Mouse (Mus musculus) limb, embryonic 11.5 days (tissue): ENCODE data around the gene Dscam. TPM values are rescaled to one million over a fixed set of nuclear protein-coding genes. Genes with fewer than 3 reads are reported as not detected.
A peak's percentile ranks its signal among the peaks of the same experiment; 100 is the strongest.

Experiments used
- ATAC-seq: fragments of 200-750 bp; cut with Nextera tagmentation; 2 replicates; pipeline ENCODE4 v1.8.0; 2017; ENCODE audit warnings: low read depth; ENCODE audit not compliant: insufficient number of reproducible peaks, low FRiP score, low TSS enrichment
- DNase-seq: peaks from one replicate; pipeline ENCODE4 v3.0.0-alpha.2; 2015; ENCODE audit warnings: low spot score
- H3K27ac ChIP-seq: fragments of 300-500 bp; sonication (generic); replicated peaks from 2 replicates; pipeline ENCODE4 v1.5.1; 2014; ENCODE audit warnings: low read depth, mild to moderate bottlenecking, low read length
- H3K27me3 ChIP-seq: fragments of 300-500 bp; sonication (generic); 2 replicates; pipeline ENCODE4 v1.6.1; 2014; ENCODE audit warnings: mild to moderate bottlenecking, low read length, mixed read lengths; ENCODE audit not compliant: control insufficient read depth, insufficient read depth
- H3K36me3 ChIP-seq: fragments of 300-500 bp; sonication (generic); 2 replicates; pipeline ENCODE4 v1.6.1; 2014; ENCODE audit warnings: mild to moderate bottlenecking, low read length, moderate library complexity, mixed read lengths; ENCODE audit not compliant: control insufficient read depth, insufficient read depth
- H3K4me1 ChIP-seq: fragments of 300-500 bp; sonication (generic); 2 replicates; pipeline ENCODE4 v1.6.1; 2014; ENCODE audit warnings: low read length, mixed read lengths; ENCODE audit not compliant: control insufficient read depth, insufficient read depth
- H3K4me2 ChIP-seq: fragments of 300-500 bp; sonication (generic); 2 replicates; pipeline ENCODE4 v1.6.1; 2014; ENCODE audit warnings: low read depth, mild to moderate bottlenecking, moderate library complexity; ENCODE audit not compliant: severe bottlenecking
- H3K4me3 ChIP-seq: fragments of 300-500 bp; sonication (generic); 2 replicates; pipeline ENCODE4 v1.5.1; 2014; ENCODE audit warnings: low read depth, low read length
- H3K9ac ChIP-seq: fragments of 300-500 bp; sonication (generic); 2 replicates; pipeline ENCODE4 v1.6.1; 2014; ENCODE audit warnings: mild to moderate bottlenecking, low read length
- H3K9me3 ChIP-seq: fragments of 300-500 bp; sonication (generic); 2 replicates; pipeline ENCODE4 v1.6.1; 2016; ENCODE audit warnings: low read length; ENCODE audit not compliant: control insufficient read depth
- WGBS: fragments of 180-500 bp; shearing (Covaris S2); extraction: QIAGEN DNeasy Blood & Tissue Kit; methylation state at CpG from one replicate; pipeline ENCODE4 v1.1.7; 2014; 5-methylcytosine and 5-hydroxymethylcytosine counted together
- polyA plus RNA-seq: library from polyadenylated mRNA; unstranded; fragments of >200 nt; fragmentation: Nextera tagmentation; extraction: Ambion mirVana; gene quantifications from 2 replicates; pipeline ENCODE4 v1.2.1, GENCODE M21; 2014

Gene Dscam
- polyA plus RNA-seq, 1 experiment from 2014 or later = 0.11 TPM

DNA sequence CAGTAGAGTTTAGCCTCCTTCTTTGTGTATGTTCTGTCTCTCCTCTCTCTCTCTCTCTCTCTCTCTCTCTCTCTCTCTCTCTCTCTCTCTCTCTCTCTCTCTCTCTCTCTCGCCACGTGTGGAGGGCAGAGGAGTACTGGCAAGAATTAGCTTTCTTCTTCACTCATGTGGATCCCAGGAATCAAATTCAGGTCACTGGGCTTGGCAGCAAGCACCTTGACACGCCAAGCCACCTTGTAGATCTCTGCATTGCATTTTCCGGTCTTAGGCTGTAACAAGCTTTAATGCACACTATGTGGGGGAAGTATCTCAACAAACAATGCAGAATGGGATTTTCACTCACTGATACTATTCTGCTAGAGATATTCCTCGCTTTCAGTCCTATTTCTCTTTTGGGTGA lies 449.9 kb downstream of the Dscam start:
- Histone ChIP-seq H3K27ac (no peak overlapping the region), H3K4me3 (no peak overlapping the region), H3K4me1 (no peaks in the 10 kb centered on the region), H3K36me3 (no peaks in the 10 kb centered on the region), H3K4me2 (no peak overlapping the region), H3K9ac (no peak overlapping the region), H3K9me3 (no peaks in the 10 kb centered on the region), H3K27me3 (no peaks in the 10 kb centered on the region)
- no peak for DNase-seq
- ATAC-seq = no peak
- 76% methylated on average over 5 of the region's 5 CpGs for WGBS

DNA sequence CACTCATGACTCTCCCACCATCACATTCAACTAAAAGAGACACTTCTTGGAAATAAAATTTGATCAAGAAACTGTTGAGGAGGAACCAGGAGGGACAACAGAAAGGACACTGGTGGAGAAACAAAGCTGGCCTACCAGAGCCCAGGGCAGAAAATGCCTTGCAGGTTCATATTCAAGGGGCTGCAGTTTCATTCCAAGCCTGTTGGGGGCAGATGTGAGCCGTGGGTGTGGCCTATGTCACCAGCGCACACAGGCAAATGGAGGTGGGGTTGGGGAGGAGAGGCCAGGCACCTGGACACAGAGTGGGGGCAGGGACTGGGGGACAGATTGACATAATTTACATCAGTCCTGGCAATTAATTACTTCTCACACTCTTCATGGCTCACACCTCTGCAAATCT lies 452.3 kb downstream of the Dscam start:
- ATAC-seq (no peak), DNase-seq (peak; percentile 40)
- no peaks in the 10 kb centered on the region for H3K36me3 ChIP-seq
- H3K9me3 ChIP-seq = no peaks in the 10 kb centered on the region
- no peak overlapping the region for H3K4me3 ChIP-seq
- H3K4me1 ChIP-seq = no peaks in the 10 kb centered on the region
- H3K27ac ChIP-seq = no peak overlapping the region
- no peaks in the 10 kb centered on the region for H3K27me3 ChIP-seq
- 0% methylated on average over 2 of the region's 2 CpGs for WGBS
- no peak overlapping the region for H3K4me2 ChIP-seq
- H3K9ac ChIP-seq = no peak overlapping the region

DNA sequence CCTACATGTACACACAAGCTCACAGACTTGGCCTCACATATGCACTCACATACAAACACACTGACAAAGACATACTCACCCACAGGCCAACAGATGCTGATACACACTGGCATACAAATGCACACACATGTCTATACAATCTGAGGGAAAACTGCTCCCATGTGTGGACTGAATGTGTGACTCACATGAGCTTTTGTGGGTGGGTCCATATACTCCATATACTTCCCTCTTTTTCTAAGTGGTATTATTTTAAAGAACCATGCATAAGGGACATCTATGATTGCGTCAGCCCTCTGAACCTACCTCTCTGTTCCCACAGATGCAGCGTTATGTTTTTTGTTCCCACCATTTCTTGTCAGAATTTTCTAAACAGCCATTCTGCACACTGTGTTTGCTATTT lies 453.9 kb downstream of the Dscam start:
- Histone ChIP-seq H3K4me2 (no peak overlapping the region), H3K4me1 (no peaks in the 10 kb centered on the region), H3K27me3 (no peaks in the 10 kb centered on the region), H3K36me3 (no peaks in the 10 kb centered on the region), H3K9ac (no peak overlapping the region), H3K4me3 (no peak overlapping the region), H3K27ac (no peak overlapping the region), H3K9me3 (no peaks in the 10 kb centered on the region)
- DNase-seq = no peak
- 95% methylated on average over 2 of the region's 2 CpGs for WGBS
- no peak for ATAC-seq

DNA sequence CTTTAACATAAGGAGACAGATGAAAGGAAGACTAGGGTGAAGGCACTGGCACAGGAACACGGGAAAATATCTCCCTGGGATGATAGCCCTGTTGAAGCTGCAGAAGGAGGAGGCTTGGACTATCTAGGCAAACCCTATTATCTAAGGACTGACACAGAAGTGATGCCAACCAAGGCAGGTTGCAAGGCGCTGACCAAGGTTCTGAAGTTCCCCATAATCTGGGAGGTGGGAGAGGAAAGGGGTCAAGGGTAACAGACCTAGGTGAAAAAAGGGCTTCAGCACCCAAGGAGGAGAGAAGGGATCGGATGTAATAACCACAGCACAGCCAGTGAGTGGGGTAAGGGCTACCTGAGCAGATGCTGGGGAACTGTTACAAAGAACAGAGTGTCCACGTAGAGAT lies 458.6 kb downstream of the Dscam start:
- Histone ChIP-seq H3K4me1 (no peaks in the 10 kb centered on the region), H3K27me3 (no peaks in the 10 kb centered on the region), H3K9me3 (no peaks in the 10 kb centered on the region), H3K27ac (no peak overlapping the region), H3K9ac (no peak overlapping the region), H3K4me3 (no peak overlapping the region), H3K4me2 (no peak overlapping the region), H3K36me3 (no peaks in the 10 kb centered on the region)
- DNase-seq (peak; percentile 68), ATAC-seq (no peak)
- 47% methylated on average over 4 of the region's 4 CpGs for WGBS

DNA sequence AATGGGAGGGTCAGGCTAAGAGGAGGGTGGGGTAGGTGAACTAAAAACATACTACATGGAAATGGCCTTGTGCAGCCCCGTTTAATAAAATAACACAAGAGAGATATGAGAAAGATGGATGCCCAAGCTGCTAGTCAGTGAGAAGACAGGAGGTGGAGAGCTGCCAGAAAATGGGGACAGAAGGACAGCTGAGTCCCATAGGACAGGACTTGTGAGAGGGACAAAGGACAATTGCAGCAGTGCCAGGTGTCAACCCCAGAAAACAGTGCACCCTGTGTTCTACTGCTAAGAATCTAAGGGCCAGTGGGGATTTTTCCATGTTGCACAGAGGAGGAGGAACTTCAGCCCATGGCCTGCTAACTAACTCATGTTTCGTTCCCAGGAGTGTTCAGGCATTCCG lies 470.0 kb downstream of the Dscam start:
- no peaks in the 10 kb centered on the region for H3K27me3 ChIP-seq
- no peak overlapping the region for H3K4me3 ChIP-seq
- DNase-seq (no peak), ATAC-seq (no peak)
- H3K27ac ChIP-seq = no peak overlapping the region
- H3K9me3 ChIP-seq = no peaks in the 10 kb centered on the region
- 86% methylated on average over 3 of the region's 3 CpGs for WGBS
- no peaks in the 10 kb centered on the region for H3K4me1 ChIP-seq
- no peak overlapping the region for H3K9ac ChIP-seq
- no peaks in the 10 kb centered on the region for H3K36me3 ChIP-seq
- H3K4me2 ChIP-seq = no peak overlapping the region

DNA sequence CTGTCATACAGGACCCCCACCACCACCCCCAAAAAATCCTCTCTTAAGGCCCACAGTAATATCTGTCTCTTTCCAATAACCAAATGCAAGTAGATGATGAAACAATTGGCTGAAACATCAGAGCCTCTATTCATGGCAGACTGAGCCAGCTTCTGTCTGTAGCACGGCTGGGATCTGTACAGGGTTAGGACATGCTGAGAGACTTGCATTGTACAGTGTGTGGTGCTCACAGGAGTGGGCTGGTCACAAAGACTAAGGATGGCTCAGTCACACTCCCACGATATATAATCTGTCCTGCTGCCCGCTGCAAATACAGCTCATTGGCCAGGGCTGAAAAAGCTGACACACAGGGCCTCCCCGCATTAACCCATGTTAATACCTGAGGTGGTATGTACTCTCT lies 474.7 kb downstream of the Dscam start:
- no peak overlapping the region for H3K27ac ChIP-seq
- H3K27me3 ChIP-seq = no peaks in the 10 kb centered on the region
- H3K9me3 ChIP-seq = no peaks in the 10 kb centered on the region
- no peak for ATAC-seq
- no peak overlapping the region for H3K9ac ChIP-seq
- H3K4me1 ChIP-seq = no peaks in the 10 kb centered on the region
- 90% methylated on average over 4 of the region's 4 CpGs for WGBS
- no peaks in the 10 kb centered on the region for H3K36me3 ChIP-seq
- no peak overlapping the region for H3K4me3 ChIP-seq
- no peak for DNase-seq
- no peak overlapping the region for H3K4me2 ChIP-seq

DNA sequence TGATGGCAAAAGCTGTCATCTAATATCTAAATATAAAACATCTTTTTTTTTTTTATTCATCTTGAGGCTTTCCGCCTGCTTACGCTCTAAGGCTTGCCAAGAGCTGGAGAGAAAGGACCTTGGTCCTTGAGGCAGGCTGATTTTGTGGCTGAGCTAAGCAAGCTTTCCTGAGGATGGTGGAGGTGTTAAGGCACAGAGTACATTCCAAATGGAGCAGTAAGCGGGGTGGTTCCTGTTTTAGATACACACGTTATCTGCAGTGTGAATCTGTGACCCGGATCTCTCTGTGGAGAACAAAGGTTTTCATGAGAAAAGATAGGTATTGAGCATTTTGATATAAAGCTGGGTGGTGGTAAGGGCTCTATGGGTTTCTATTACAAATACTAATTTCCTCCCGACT lies 479.0 kb downstream of the Dscam start:
- Histone ChIP-seq H3K4me2 (no peak overlapping the region), H3K9ac (no peak overlapping the region), H3K4me1 (no peaks in the 10 kb centered on the region), H3K9me3 (no peaks in the 10 kb centered on the region), H3K27me3 (no peaks in the 10 kb centered on the region), H3K27ac (no peak overlapping the region), H3K4me3 (no peak overlapping the region), H3K36me3 (no peaks in the 10 kb centered on the region)
- DNase-seq (no peak), ATAC-seq (no peak)
- WGBS = 92% methylated on average over 6 of the region's 6 CpGs

DNA sequence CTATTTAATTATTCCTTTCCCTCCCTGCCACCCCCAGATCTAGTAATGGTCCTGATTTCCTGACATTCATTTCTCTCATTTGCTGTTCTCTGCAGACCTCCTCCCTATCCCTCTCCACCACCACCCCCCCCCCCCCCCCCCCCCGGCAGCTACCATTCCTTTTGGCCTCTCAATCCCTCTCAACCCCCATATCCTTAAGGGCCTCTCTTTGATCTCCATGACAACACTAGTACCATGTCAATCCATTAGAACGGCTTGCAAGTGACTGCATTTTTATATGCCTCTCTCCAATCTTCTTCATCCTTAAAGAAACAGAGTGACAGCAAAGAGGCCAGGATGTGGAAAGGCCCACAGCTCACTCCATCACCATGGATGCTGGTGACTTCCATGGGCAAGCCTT lies 480.5 kb downstream of the Dscam start:
- no peaks in the 10 kb centered on the region for H3K4me1 ChIP-seq
- H3K36me3 ChIP-seq = no peaks in the 10 kb centered on the region
- H3K27ac ChIP-seq = no peak overlapping the region
- H3K4me3 ChIP-seq = no peak overlapping the region
- H3K27me3 ChIP-seq = no peaks in the 10 kb centered on the region
- no peak for DNase-seq
- H3K9me3 ChIP-seq = no peaks in the 10 kb centered on the region
- H3K4me2 ChIP-seq = no peak overlapping the region
- ATAC-seq = no peak
- no peak overlapping the region for H3K9ac ChIP-seq
- WGBS = 13% methylated on average over 1 of the region's 2 CpGs

DNA sequence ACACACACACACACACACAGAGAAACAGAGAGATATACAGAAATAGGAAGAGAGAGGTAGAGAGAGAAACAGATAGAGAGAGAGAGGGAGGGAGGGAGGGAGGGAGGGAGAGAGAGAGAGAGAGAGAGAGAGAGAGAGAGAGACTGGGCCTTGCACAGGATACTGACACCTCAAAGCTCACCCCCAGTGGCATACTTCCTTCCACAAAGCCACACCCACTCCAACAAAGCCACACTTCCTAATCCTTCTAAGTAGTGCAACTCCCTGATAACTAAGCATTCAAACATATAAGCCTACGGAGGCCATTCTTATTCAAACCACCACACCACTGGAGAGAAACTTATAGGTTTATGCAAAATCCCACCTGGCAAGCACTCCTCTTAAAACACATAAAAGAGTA lies 481.1 kb downstream of the Dscam start:
- 52% methylated on average over 1 of the region's 1 CpGs for WGBS
- H3K9ac ChIP-seq = no peak overlapping the region
- no peak for ATAC-seq
- H3K4me1 ChIP-seq = no peaks in the 10 kb centered on the region
- no peak for DNase-seq
- H3K36me3 ChIP-seq = no peaks in the 10 kb centered on the region
- H3K27me3 ChIP-seq = no peaks in the 10 kb centered on the region
- H3K9me3 ChIP-seq = no peaks in the 10 kb centered on the region
- H3K4me3 ChIP-seq = no peak overlapping the region
- no peak overlapping the region for H3K27ac ChIP-seq
- no peak overlapping the region for H3K4me2 ChIP-seq
